Mouse (Mus musculus): ENCODE data around the gene Schip1. TPM values are rescaled to one million over a fixed set of nuclear protein-coding genes. Genes with fewer than 3 reads are reported as not detected.
"Not testable (repeated sequence)": the region's sequence is repeated elsewhere in the genome, so short reads cannot be mapped to it uniquely, and the experiment has no call there.

The Schip1 gene
- total RNA-seq (2015; ENCODE audit: low replicate concordance) (1.1 and 3.4 TPM in 2 replicates), total RNA-seq (2017; ENCODE audit: low replicate concordance) (1.7 and 2.0 TPM in 2 replicates)

- no peak for ATAC-seq (replicated peaks; ENCODE audit: low FRiP score, poor library complexity, severe bottlenecking)
These were observed at the start of gene Schip1 for GRCm38 (mm10) chr3:68064731-68065130. Schip1 (plus strand) TSS chr3:68064802.

GRCm38 (mm10) chr3:68015786-68016185, 48.8 kb upstream of the Schip1 start:
- ATAC-seq (replicated peaks; ENCODE audit: low FRiP score, poor library complexity, severe bottlenecking) = no peak

- no peak for ATAC-seq (replicated peaks; ENCODE audit: low FRiP score, poor library complexity, severe bottlenecking)
These were observed 45.2 kb upstream of the Schip1 start for GRCm38 (mm10) chr3:68019401-68019800.

GRCm38 (mm10) chr3:68036097-68036496, 28.5 kb upstream of the Schip1 start:
- ATAC-seq (replicated peaks; ENCODE audit: low FRiP score, poor library complexity, severe bottlenecking) = no peak

- ATAC-seq (replicated peaks; ENCODE audit: low FRiP score, poor library complexity, severe bottlenecking) = no peak
These were observed 21.7 kb upstream of the Schip1 start for GRCm38 (mm10) chr3:68042951-68043350.

GRCm38 (mm10) chr3:68045475-68046416, 18.9 kb upstream of the Schip1 start:
- no peak for ATAC-seq (replicated peaks; ENCODE audit: low FRiP score, poor library complexity, severe bottlenecking)

- ATAC-seq (replicated peaks; ENCODE audit: low FRiP score, poor library complexity, severe bottlenecking) = no peak
These were observed 11.1 kb upstream of the Schip1 start for GRCm38 (mm10) chr3:68053538-68053937.

GRCm38 (mm10) chr3:68055071-68055470, 9.5 kb upstream of the Schip1 start:
- no peak for ATAC-seq (replicated peaks; ENCODE audit: low FRiP score, poor library complexity, severe bottlenecking)

GRCm38 (mm10) chr3:68056373-68057275, 8.0 kb upstream of the Schip1 start:
- ATAC-seq (replicated peaks; ENCODE audit: low FRiP score, poor library complexity, severe bottlenecking) = no peak

GRCm38 (mm10) chr3:68059162-68059800, 5.3 kb upstream of the Schip1 start:
- ATAC-seq (replicated peaks; ENCODE audit: low FRiP score, poor library complexity, severe bottlenecking) = no peak

GRCm38 (mm10) chr3:68071395-68072386, 7.1 kb downstream of the Schip1 start:
- no peak for ATAC-seq (replicated peaks; ENCODE audit: low FRiP score, poor library complexity, severe bottlenecking)

- no peak for ATAC-seq (replicated peaks; ENCODE audit: low FRiP score, poor library complexity, severe bottlenecking)
These were observed 12.8 kb downstream of the Schip1 start for GRCm38 (mm10) chr3:68077406-68077805.

- no peak for ATAC-seq (replicated peaks; ENCODE audit: low FRiP score, poor library complexity, severe bottlenecking)
These were observed 20.4 kb downstream of the Schip1 start for GRCm38 (mm10) chr3:68085024-68085423.

GRCm38 (mm10) chr3:68092108-68092507, 27.5 kb downstream of the Schip1 start:
- ATAC-seq (replicated peaks; ENCODE audit: low FRiP score, poor library complexity, severe bottlenecking) = no peak

GRCm38 (mm10) chr3:68096724-68097431, 32.3 kb downstream of the Schip1 start:
- no peak for ATAC-seq (replicated peaks; ENCODE audit: low FRiP score, poor library complexity, severe bottlenecking)

- not testable (repeated sequence) for ATAC-seq (replicated peaks; ENCODE audit: low FRiP score, poor library complexity, severe bottlenecking)
These were observed 35.0 kb downstream of the Schip1 start for GRCm38 (mm10) chr3:68099561-68099960.

GRCm38 (mm10) chr3:68101343-68101742, 36.7 kb downstream of the Schip1 start:
- ATAC-seq (replicated peaks; ENCODE audit: low FRiP score, poor library complexity, severe bottlenecking) = no peak

GRCm38 (mm10) chr3:68105081-68105685, 40.6 kb downstream of the Schip1 start:
- no peak for ATAC-seq (replicated peaks; ENCODE audit: low FRiP score, poor library complexity, severe bottlenecking)

Data from erythroid progenitor cell, adult 5-6 weeks (primary cell).